Mouse (Mus musculus) bone marrow macrophage, adult 2 months (primary cell): ENCODE results near the gene Terb1.

Source experiments
- CTCF ChIP-seq: IDR thresholded peaks from 2 replicates; pipeline ENCODE4 v1.5.1; 2012; ENCODE audit warnings: low read depth, mild to moderate bottlenecking, low read length, moderate library complexity
- POLR2A ChIP-seq: IDR thresholded peaks from 2 replicates; pipeline ENCODE4 v1.6.1; 2012; ENCODE audit warnings: mild to moderate bottlenecking, low read depth, low read length, borderline replicate concordance

DNA sequence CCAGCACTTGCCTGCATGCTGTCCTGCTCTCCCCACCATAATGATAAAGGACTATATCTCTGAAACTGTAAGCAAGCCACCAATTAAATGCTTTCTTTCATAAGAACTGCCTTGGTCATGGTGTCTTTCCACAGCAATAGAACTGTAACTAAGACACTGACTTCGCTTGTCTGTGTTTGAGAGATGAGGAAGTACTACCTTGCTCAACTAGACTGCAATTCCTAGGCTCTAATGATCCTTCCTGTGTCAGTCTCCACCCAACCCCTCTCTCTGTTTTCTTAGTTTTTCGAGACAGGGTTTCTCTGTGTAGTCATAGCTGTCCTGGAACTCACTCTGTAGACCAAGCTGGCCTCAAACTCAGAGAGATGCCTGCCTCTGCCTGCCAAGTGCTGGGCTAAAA, 42.2 kb downstream of the Terb1 start:
- TF ChIP-seq CTCF, result no peak
- TF ChIP-seq POLR2A, result no peak
